In the genomic region with DNA sequence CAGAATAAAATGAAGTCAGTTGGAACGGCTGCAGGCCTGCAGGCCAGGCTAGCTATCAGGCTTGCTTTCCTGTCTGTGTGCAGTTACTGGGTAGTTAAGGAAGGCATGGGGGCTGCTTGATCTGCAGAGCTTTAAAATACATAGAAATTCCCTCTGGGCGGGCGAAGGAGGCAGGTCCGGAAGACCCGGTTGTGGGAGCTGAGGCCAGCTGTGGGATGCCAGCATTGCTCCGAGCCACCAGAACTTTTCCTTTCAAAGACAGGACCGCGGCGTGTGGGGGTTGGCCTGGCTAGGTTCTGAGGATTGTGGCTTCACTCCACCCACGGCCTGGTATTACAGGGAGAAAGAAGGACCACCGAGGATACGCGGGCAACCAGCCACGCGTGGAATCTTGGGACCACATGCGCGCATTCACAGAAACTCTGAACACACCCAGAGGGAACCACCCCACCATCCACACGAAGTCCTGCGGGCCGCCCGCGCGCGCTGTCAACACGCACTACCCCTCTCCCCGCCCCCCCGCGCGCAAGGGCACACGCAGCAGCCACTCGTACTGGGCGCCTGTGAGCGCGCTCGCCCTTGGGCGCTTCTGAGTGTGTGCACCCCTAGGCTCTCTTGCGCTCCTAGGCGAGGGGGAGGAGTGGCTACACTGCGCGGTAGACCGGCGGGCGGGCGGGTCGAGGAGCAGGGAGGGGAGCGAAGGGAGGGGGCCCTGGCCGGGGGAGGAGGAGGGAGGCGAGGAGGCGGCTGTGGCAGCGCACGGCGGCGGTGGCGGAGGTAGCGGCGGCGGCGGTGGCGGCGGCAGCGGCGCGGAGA, we compare ENCODE assay signal across 8 mouse cellular contexts. TPM values are rescaled to one million over a fixed set of nuclear protein-coding genes. Genes with fewer than 3 reads are reported as not detected.
DNase-seq lines count a peak whose midpoint lies in the region; ATAC-seq and TF ChIP-seq lines count a peak whose summit lies in the region.

A gene (plus strand): TSS at position 600 of the 816 bp plus-strand sequence.

- no peak for TF ChIP-seq CTCF in bone marrow macrophage, adult 2 months (IDR thresholded peaks at IDR 0.05; ENCODE audit: low read depth, low read length)

- H3K27ac ChIP-seq in bone marrow macrophage, adult 2 months (ENCODE audit: insufficient read depth, low read depth, low read length): no peak within 1 kb of the TSS
- no peak within 1 kb of the TSS for H3K27ac ChIP-seq in forebrain, embryonic 11.5 days (ENCODE audit: low read depth, low read length)
- peak within 1 kb of the TSS; percentile 90 for H3K27ac ChIP-seq in hindbrain, embryonic 10.5 days
- no peak within 1 kb of the TSS for H3K27ac ChIP-seq in lung, embryonic 15.5 days
- H3K27ac ChIP-seq in neural tube, embryonic 15.5 days (replicated peaks): peak within 1 kb of the TSS; percentile 87

- no peak for TF ChIP-seq POLR2A in bone marrow macrophage, adult 2 months (IDR thresholded peaks at IDR 0.05; ENCODE audit: borderline replicate concordance, low read depth, low read length)

- H3K4me2 ChIP-seq in forebrain, embryonic 11.5 days (ENCODE audit: low read depth, low read length, severe bottlenecking): peak within 1 kb of the TSS; percentile 94
- peak within 1 kb of the TSS; percentile 98 for H3K4me2 ChIP-seq in lung, embryonic 15.5 days
- peak within 1 kb of the TSS; percentile 82 for H3K4me2 ChIP-seq in neural tube, embryonic 15.5 days

- peaks cover 10% of the 10 kb centered on the region for H3K4me1 ChIP-seq in bone marrow macrophage, adult 2 months (ENCODE audit: control insufficient read depth, insufficient read depth, low read length)
- H3K4me1 ChIP-seq in forebrain, embryonic 11.5 days (replicated peaks; ENCODE audit: control insufficient read depth, insufficient read depth, low read length): peaks cover 11% of the 10 kb centered on the region; the same call in 1 of the 2 replicates
- H3K4me1 ChIP-seq in hindbrain, embryonic 10.5 days (replicated peaks): peaks cover 43% of the 10 kb centered on the region
- peaks cover 3% of the 10 kb centered on the region; the same call in 1 of the 2 replicates for H3K4me1 ChIP-seq in lung, embryonic 15.5 days
- H3K4me1 ChIP-seq in neural tube, embryonic 15.5 days: peaks cover 53% of the 10 kb centered on the region

- WGBS in forebrain, embryonic 11.5 days: under 1% methylated on average over 61 of the region's 63 CpGs
- WGBS in hindbrain, embryonic 10.5 days: under 1% methylated on average over 62 of the region's 63 CpGs
- WGBS in lung, embryonic 15.5 days: 2% methylated on average over 43 of the region's 63 CpGs
- 4% methylated on average over 45 of the region's 63 CpGs for WGBS in neural tube, embryonic 15.5 days

- H3K36me3 ChIP-seq in forebrain, embryonic 11.5 days (ENCODE audit: control insufficient read depth, insufficient read depth, low read length): no peaks in the 10 kb centered on the region
- H3K36me3 ChIP-seq in hindbrain, embryonic 10.5 days: no peaks in the 10 kb centered on the region
- H3K36me3 ChIP-seq in lung, embryonic 15.5 days: no peaks in the 10 kb centered on the region
- no peaks in the 10 kb centered on the region for H3K36me3 ChIP-seq in neural tube, embryonic 15.5 days

- no peak within 1 kb of the TSS for H3K4me3 ChIP-seq in bone marrow macrophage, adult 2 months (ENCODE audit: insufficient read depth, low read length)
- H3K4me3 ChIP-seq in forebrain, embryonic 11.5 days (ENCODE audit: low read depth, low read length): peak within 1 kb of the TSS; percentile 55
- peak within 1 kb of the TSS; percentile 75 for H3K4me3 ChIP-seq in hindbrain, embryonic 10.5 days
- H3K4me3 ChIP-seq in lung, embryonic 15.5 days: peak within 1 kb of the TSS; percentile 51
- H3K4me3 ChIP-seq in neural tube, embryonic 15.5 days (replicated peaks): peak within 1 kb of the TSS; percentile 72

- peak; percentile 89 for ATAC-seq in forebrain, embryonic 11.5 days (replicated peaks; ENCODE audit: low FRiP score)
- peak; percentile 91 for ATAC-seq in lung, embryonic 15.5 days (ENCODE audit: borderline replicate concordance, extremely low read depth, low FRiP score, low TSS enrichment)
- ATAC-seq in neural tube, embryonic 15.5 days (ENCODE audit: low FRiP score): peak; percentile 89

- no peaks in the 10 kb centered on the region for H3K9me3 ChIP-seq in forebrain, embryonic 11.5 days (ENCODE audit: control insufficient read depth, low read length)
- no peaks in the 10 kb centered on the region for H3K9me3 ChIP-seq in hindbrain, embryonic 10.5 days
- no peaks in the 10 kb centered on the region for H3K9me3 ChIP-seq in lung, embryonic 15.5 days
- no peaks in the 10 kb centered on the region for H3K9me3 ChIP-seq in neural tube, embryonic 15.5 days (replicated peaks)

- peak; percentile 71 for DNase-seq in CD4-positive helper T cell, adult 2 months (ENCODE audit: low read depth, low spot score)
- DNase-seq in forebrain, embryonic 11.5 days (ENCODE audit: low spot score): peak; percentile 89
- DNase-seq in hindbrain, embryonic 10.5 days (ENCODE audit: low spot score): peak; percentile 72
- peak; percentile 50 for DNase-seq in layer of hippocampus, adult 9-11 months
- DNase-seq in thymus, postnatal 10 days (ENCODE audit: low spot score in 2 of 2): peak; percentile 66 to 73

- no peaks in the 10 kb centered on the region for H3K27me3 ChIP-seq in forebrain, embryonic 11.5 days (ENCODE audit: control insufficient read depth, insufficient read depth, low read length)
- peaks cover 58% of the 10 kb centered on the region for H3K27me3 ChIP-seq in hindbrain, embryonic 10.5 days (ENCODE audit: insufficient read depth, poor library complexity, severe bottlenecking)
- H3K27me3 ChIP-seq in lung, embryonic 15.5 days: peaks cover 56% of the 10 kb centered on the region
- H3K27me3 ChIP-seq in neural tube, embryonic 15.5 days (replicated peaks): no peaks in the 10 kb centered on the region

- peak within 1 kb of the TSS; percentile 72 for H3K9ac ChIP-seq in forebrain, embryonic 11.5 days (ENCODE audit: low read length)
- H3K9ac ChIP-seq in lung, embryonic 15.5 days: peak within 1 kb of the TSS; percentile 41
- H3K9ac ChIP-seq in neural tube, embryonic 15.5 days (replicated peaks): peak within 1 kb of the TSS; percentile 91

RNA-seq across cellular contexts. Expression of the gene that starts here (rescaled TPM):
- 49.4 and 63.6 TPM in 2 replicates for polyA plus RNA-seq in bone marrow macrophage, adult 2 months (2012; ENCODE audit: insufficient read depth, insufficient read length, missing spikeins)
- 27.2 and 29.9 TPM in 2 replicates for polyA plus RNA-seq in forebrain, embryonic 11.5 days (2014; fragmentation: Nextera tagmentation; extraction: Ambion mirVana)
- 26.8 and 44.9 TPM in 2 replicates for polyA plus RNA-seq in hindbrain, embryonic 10.5 days (2016; fragmentation: Nextera tagmentation; extraction: Ambion mirVana)
- polyA plus RNA-seq in lung, embryonic 15.5 days (2015; fragmentation: Nextera tagmentation; extraction: Ambion mirVana): 2.2 and 2.3 TPM in 2 replicates
- polyA plus RNA-seq in neural tube, embryonic 15.5 days (2015; fragmentation: Nextera tagmentation; extraction: Ambion mirVana): 77.9 and 89.8 TPM in 2 replicates

Comparison
In these comparisons a context has a peak if more than half of its experiments do, and no peak if none do; other contexts are left out.
1. H3K27ac ChIP-seq: peak in hindbrain, embryonic 10.5 days (single experiment) and neural tube, embryonic 15.5 days (single experiment); none in bone marrow macrophage, adult 2 months (single experiment), forebrain, embryonic 11.5 days (single experiment) and lung, embryonic 15.5 days (single experiment).
2. H3K9ac ChIP-seq: peak in every context shown above with its lines; median percentile 91 in neural tube, embryonic 15.5 days; 72 in forebrain, embryonic 11.5 days; 41 in lung, embryonic 15.5 days.
3. Peak in every context shown above with its lines, with median percentiles within 50 percentile points of each other: DNase-seq, ATAC-seq and H3K4me2 ChIP-seq.